Mouse (Mus musculus): ENCODE data around the gene 4933406M09Rik. TPM values are rescaled to one million over a fixed set of nuclear protein-coding genes. Genes with fewer than 3 reads are reported as not detected.

The 4933406M09Rik gene
- total and polyA plus RNA-seq, 3 experiments = not detected

DNA sequence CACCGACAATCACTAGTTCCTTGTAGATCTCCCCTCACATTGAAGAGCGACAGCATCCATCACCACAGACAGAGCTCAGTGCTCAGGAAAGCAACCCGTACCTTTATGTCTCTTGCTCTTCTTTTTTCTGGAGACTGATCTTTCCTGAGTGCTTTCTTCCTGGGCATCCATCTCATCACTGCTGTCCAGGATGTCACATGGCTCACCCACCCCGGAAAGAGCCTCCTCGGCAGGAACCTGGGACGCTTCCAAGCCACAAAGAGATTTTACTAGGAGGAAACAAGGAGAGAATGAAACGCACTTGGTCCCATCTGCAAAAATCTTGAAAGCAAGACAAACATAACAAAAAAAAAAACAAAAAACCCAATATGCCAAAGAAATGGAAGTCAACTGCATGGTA, 25.1 kb upstream of the 4933406M09Rik start:
- Histone ChIP-seq H3K4me2 (ENCODE audit: insufficient read depth, low read depth, poor library complexity, severe bottlenecking) (peak overlapping the region; percentile 98), H3K27ac (ENCODE audit: insufficient read depth, low read depth) (no peak overlapping the region)

DNA sequence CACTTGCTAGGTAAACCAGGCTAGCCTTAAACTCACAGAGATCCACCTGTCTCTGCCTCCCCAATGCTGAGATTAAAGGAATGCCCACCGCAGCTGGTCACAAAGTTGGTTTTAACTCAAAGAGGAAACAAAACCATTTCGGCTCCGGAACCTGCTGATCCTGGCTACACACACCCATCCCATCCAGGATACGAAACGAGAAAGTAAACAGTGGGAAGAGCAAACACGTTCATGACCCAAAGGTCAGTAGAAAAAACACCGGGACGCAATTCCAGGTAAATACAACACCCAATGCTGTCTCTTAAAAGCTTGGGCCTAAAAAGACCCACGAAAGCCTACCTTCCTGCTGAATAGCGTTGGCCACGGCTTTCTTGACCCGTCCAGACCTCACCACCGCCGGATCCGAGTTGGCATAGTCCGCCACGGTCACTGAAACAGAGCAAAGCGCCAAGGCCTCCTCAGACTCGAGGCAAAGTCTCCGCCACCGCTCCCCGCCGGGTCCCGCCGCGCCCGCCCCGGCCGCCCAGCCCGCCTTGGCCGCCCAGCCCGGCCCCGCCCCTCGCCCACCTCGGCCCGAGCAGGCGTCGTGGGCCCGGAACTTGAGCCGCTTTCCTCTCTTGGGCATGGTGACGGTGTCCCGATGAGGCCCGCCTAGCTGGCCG, 24.4 kb upstream of the 4933406M09Rik start:
- DNase-seq (ENCODE audit: extremely low read depth) = peak; percentile 12
- in situ Hi-C loops (cut with MboI; ENCODE audit: low pct_ligation_motif_present, low pct_unique_long_range_greater_than_20kb, low sequenced_read_pairs) = no loop called here
- H3K36me3 ChIP-seq (replicated peaks in 1 of 2; ENCODE audit: control insufficient read depth in 1 of 2, insufficient read depth in 1 of 2, low read length in 1 of 2) = peaks cover 18 to 36% of the 10 kb centered on the region in 2 experiments

More for the DNA sequence above, 25.1 kb upstream of the 4933406M09Rik start:
- Histone ChIP-seq H3K36me3 (replicated peaks in 1 of 2; ENCODE audit: control insufficient read depth in 1 of 2, insufficient read depth in 1 of 2, low read length in 1 of 2) (peaks cover 25 to 42% of the 10 kb centered on the region in 2 experiments), H3K9ac (ENCODE audit: insufficient read depth, low read depth) (peak overlapping the region; percentile 92), H3K9me3 (replicated peaks; ENCODE audit: low read length) (no peaks in the 10 kb centered on the region), H3K4me3 (replicated peaks in 1 of 3; ENCODE audit: low read depth in 2 of 3, low read length in 2 of 3, poor library complexity in 1 of 3) (peak overlapping the region; percentile 85 to 99 (median 89)), H3K27me3 (replicated peaks) (no peaks in the 10 kb centered on the region), H3K79me2 (replicated peaks; ENCODE audit: control insufficient read depth, extremely low read depth, insufficient read depth, poor library complexity, severe bottlenecking) (peaks cover 28% of the 10 kb centered on the region), H3K4me1 (ENCODE audit: control insufficient read depth in 1 of 2, insufficient read depth in 2 of 2) (peaks cover 2 to 17% of the 10 kb centered on the region in 2 experiments; a peak in 3 of 4 replicates)
- dilution Hi-C loops (cut with MboI; ENCODE audit: extremely low pct_ligation_motif_present, extremely low pct_unique_long_range_greater_than_20kb, low sequenced_read_pairs) (no loop called here), in situ Hi-C loops (cut with MboI; ENCODE audit: low pct_ligation_motif_present, low pct_unique_long_range_greater_than_20kb, low sequenced_read_pairs) (no loop called here)
- DNase-seq (ENCODE audit: extremely low read depth) = no peak
- TF ChIP-seq CHD2 (IDR thresholded peaks at IDR 0.05; ENCODE audit: low read length) = no peak
- no peak for TF ChIP-seq IRF4 (IDR thresholded peaks at IDR 0.05; ENCODE audit: low read depth, low read length)
- TF ChIP-seq CHD1 (IDR thresholded peaks at IDR 0.05; ENCODE audit: low read depth, low read length) = no peak
- TF ChIP-seq GABPA (IDR thresholded peaks at IDR 0.05; ENCODE audit: insufficient replicate concordance, low read depth, low read length) = no peak
- TF ChIP-seq EP300 (IDR thresholded peaks at IDR 0.05; ENCODE audit: low read length) = no peak
- TF ChIP-seq UBTF (IDR thresholded peaks at IDR 0.05; ENCODE audit: low read depth, low read length) = no peak
- TF ChIP-seq ZNF384 (IDR thresholded peaks at IDR 0.05; ENCODE audit: low read depth, low read length) = no peak

GRCm38 (mm10) chr1:134361857-134362212, 23.9 kb upstream of the 4933406M09Rik start, which contains the start of gene Tmem183a:
Gene Tmem183a (minus strand): TSS chr1:134361979.
- Histone ChIP-seq H3K4me2 (ENCODE audit: insufficient read depth, low read depth, poor library complexity, severe bottlenecking) (peak within 1 kb of the TSS; percentile 98), H3K79me2 (replicated peaks; ENCODE audit: control insufficient read depth, extremely low read depth, insufficient read depth, poor library complexity, severe bottlenecking) (peaks cover 25% of the 10 kb centered on the region), H3K4me1 (ENCODE audit: control insufficient read depth in 1 of 2, insufficient read depth in 2 of 2) (peaks cover 2 to 17% of the 10 kb centered on the region in 2 experiments; a peak in 3 of 4 replicates), H3K9ac (ENCODE audit: insufficient read depth, low read depth) (peak within 1 kb of the TSS; percentile 97), H3K36me3 (replicated peaks in 1 of 2; ENCODE audit: control insufficient read depth in 1 of 2, insufficient read depth in 1 of 2, low read length in 1 of 2) (peaks cover 18 to 34% of the 10 kb centered on the region in 2 experiments), H3K9me3 (replicated peaks; ENCODE audit: low read length) (no peaks in the 10 kb centered on the region), H3K4me3 (replicated peaks in 1 of 3; ENCODE audit: low read depth in 2 of 3, low read length in 2 of 3, poor library complexity in 1 of 3) (peak within 1 kb of the TSS; percentile 85 to 99 (median 89)), H3K27me3 (replicated peaks) (no peaks in the 10 kb centered on the region), H3K27ac (ENCODE audit: insufficient read depth, low read depth) (no peak within 1 kb of the TSS)
- DNase-seq (ENCODE audit: extremely low read depth) = peak; percentile 92
- in situ Hi-C loops (cut with MboI; ENCODE audit: low pct_ligation_motif_present, low pct_unique_long_range_greater_than_20kb, low sequenced_read_pairs) (no loop called here), dilution Hi-C loops (cut with MboI; ENCODE audit: extremely low pct_ligation_motif_present, extremely low pct_unique_long_range_greater_than_20kb, low sequenced_read_pairs) (no loop called here)
- TF ChIP-seq NELFE (IDR thresholded peaks at IDR 0.05; ENCODE audit: low read depth, low read length) (peak; percentile 98), CHD2 (IDR thresholded peaks at IDR 0.05; ENCODE audit: low read length) (peak; percentile 99), UBTF (IDR thresholded peaks at IDR 0.05; ENCODE audit: low read depth, low read length) (0 out of 2 replicates have a peak, but pooled peaks have one; percentile 43), CTCF (conservative IDR thresholded peaks at IDR 0.05 in 1 of 2, IDR thresholded peaks at IDR 0.05 in 1 of 2; ENCODE audit: low read depth in 2 of 2, low read length in 2 of 2) (no peak), POLR2AphosphoS2 (IDR thresholded peaks at IDR 0.05; ENCODE audit: low read depth, low read length) (peak; percentile 91; the same call in 1 of the 2 replicates), TCF12 (IDR thresholded peaks at IDR 0.05; ENCODE audit: low read depth, low read length) (peak; percentile 91), ZKSCAN1 (IDR thresholded peaks at IDR 0.05; ENCODE audit: borderline replicate concordance, low read depth, low read length) (no peak), TBP (conservative IDR thresholded peaks at IDR 0.05; ENCODE audit: low read depth, low read length) (peak; percentile 79), E2F4 (IDR thresholded peaks at IDR 0.05; ENCODE audit: insufficient replicate concordance, low read depth, low read length) (no peak), USF1 (IDR thresholded peaks at IDR 0.05; ENCODE audit: low read depth, low read length) (no peak), POLR2A (IDR thresholded peaks at IDR 0.05; ENCODE audit: low read depth, low read length) (peak; percentile 99), MAX (IDR thresholded peaks at IDR 0.05; ENCODE audit: low read length) (peak; percentile 59; the same call in 1 of the 2 replicates), EP300 (IDR thresholded peaks at IDR 0.05; ENCODE audit: low read length) (no peak; the same call in 1 of the 2 replicates), SMC3 (IDR thresholded peaks at IDR 0.05; ENCODE audit: low read depth, low read length) (no peak), IRF4 (IDR thresholded peaks at IDR 0.05; ENCODE audit: low read depth, low read length) (no peak), MXI1 (IDR thresholded peaks at IDR 0.05; ENCODE audit: low read depth, low read length) (peak; percentile 75), NRF1 (IDR thresholded peaks at IDR 0.05; ENCODE audit: low read depth, low read length) (no peak), JUND (conservative IDR thresholded peaks at IDR 0.05; ENCODE audit: low read depth, low read length) (peak; percentile 61; the same call in 1 of the 2 replicates)

More for the DNA sequence above, 24.4 kb upstream of the 4933406M09Rik start:
- Histone ChIP-seq H3K9me3 (replicated peaks; ENCODE audit: low read length) (no peaks in the 10 kb centered on the region), H3K27me3 (replicated peaks) (no peaks in the 10 kb centered on the region), H3K4me3 (replicated peaks in 1 of 3; ENCODE audit: low read depth in 2 of 3, low read length in 2 of 3, poor library complexity in 1 of 3) (peak overlapping the region; percentile 85 to 99 (median 89)), H3K79me2 (replicated peaks; ENCODE audit: control insufficient read depth, extremely low read depth, insufficient read depth, poor library complexity, severe bottlenecking) (peaks cover 25% of the 10 kb centered on the region), H3K4me1 (ENCODE audit: control insufficient read depth in 1 of 2, insufficient read depth in 2 of 2) (peaks cover 2 to 17% of the 10 kb centered on the region in 2 experiments; a peak in 3 of 4 replicates), H3K4me2 (ENCODE audit: insufficient read depth, low read depth, poor library complexity, severe bottlenecking) (peak overlapping the region; percentile 98), H3K27ac (ENCODE audit: insufficient read depth, low read depth) (no peak overlapping the region), H3K9ac (ENCODE audit: insufficient read depth, low read depth) (peak overlapping the region; percentile 92)
- TF ChIP-seq ELF1 (IDR thresholded peaks at IDR 0.05; ENCODE audit: low read depth, low read length) = no peak
- TF ChIP-seq EP300 (IDR thresholded peaks at IDR 0.05; ENCODE audit: low read length) = no peak
- TF ChIP-seq HCFC1 (IDR thresholded peaks at IDR 0.05; ENCODE audit: low read depth, low read length) = no peak
- TF ChIP-seq MXI1 (IDR thresholded peaks at IDR 0.05; ENCODE audit: low read depth, low read length) = no peak
- TF ChIP-seq PAX5 (IDR thresholded peaks at IDR 0.05; ENCODE audit: low read length) = no peak
- no peak for TF ChIP-seq CHD1 (IDR thresholded peaks at IDR 0.05; ENCODE audit: low read depth, low read length)
- no peak for TF ChIP-seq MAZ (IDR thresholded peaks at IDR 0.05; ENCODE audit: low read depth, low read length)
- TF ChIP-seq KAT2A (IDR thresholded peaks at IDR 0.05; ENCODE audit: insufficient replicate concordance, low read length) = no peak
- TF ChIP-seq CHD2 (IDR thresholded peaks at IDR 0.05; ENCODE audit: low read length) = no peak
- TF ChIP-seq POLR2AphosphoS2 (IDR thresholded peaks at IDR 0.05; ENCODE audit: low read depth, low read length) = no peak
- TF ChIP-seq JUND (conservative IDR thresholded peaks at IDR 0.05; ENCODE audit: low read depth, low read length) = no peak
- dilution Hi-C loops (cut with MboI; ENCODE audit: extremely low pct_ligation_motif_present, extremely low pct_unique_long_range_greater_than_20kb, low sequenced_read_pairs) = no loop called here
